Mouse (Mus musculus): ENCODE measurements at regions not wholly inside any gene's neighbourhood (a gene's known extent, or its start where the extent isn't known, plus 50 kb on each side); places are given as distances from the start of the nearest gene placed in this dataset.
A peak's percentile ranks its signal among the peaks of the same experiment; 100 is the strongest.

GRCm38 (mm10) chr8:41786952-41787861 is 370.3 kb upstream of the Frg1 start:
- no peak overlapping the region for H3K4me3 ChIP-seq (ENCODE audit: low read depth, low read length)
- H3K4me1 ChIP-seq (ENCODE audit: control insufficient read depth, insufficient read depth, low read length) = no peaks in the 10 kb centered on the region; the same call in 1 of the 2 replicates
- H3K4me2 ChIP-seq = no peak overlapping the region
- WGBS = 52% methylated on average over 9 of the region's 9 CpGs
- H3K27ac ChIP-seq (ENCODE audit: low read depth, low read length) = no peak overlapping the region
- no peaks in the 10 kb centered on the region for H3K36me3 ChIP-seq (ENCODE audit: control insufficient read depth, insufficient read depth, low read length)
- DNase-seq (ENCODE audit: low spot score, missing footprints) = no peak
- no peaks in the 10 kb centered on the region for H3K27me3 ChIP-seq (ENCODE audit: control insufficient read depth, insufficient read depth, low read length)
- H3K9me3 ChIP-seq (ENCODE audit: control insufficient read depth, low read length) = no peaks in the 10 kb centered on the region
- no peak overlapping the region for H3K9ac ChIP-seq (ENCODE audit: low read length)
- ATAC-seq (ENCODE audit: low FRiP score) = peak; percentile 57

- WGBS = 88% methylated on average over 2 of the region's 2 CpGs
- Histone ChIP-seq H3K36me3 (ENCODE audit: control insufficient read depth, insufficient read depth, low read length) (no peaks in the 10 kb centered on the region), H3K27ac (ENCODE audit: low read depth, low read length) (no peak overlapping the region), H3K27me3 (ENCODE audit: control insufficient read depth, insufficient read depth, low read length) (no peaks in the 10 kb centered on the region), H3K4me2 (no peak overlapping the region), H3K9me3 (ENCODE audit: control insufficient read depth, low read length) (no peaks in the 10 kb centered on the region), H3K4me3 (ENCODE audit: low read depth, low read length) (no peak overlapping the region), H3K9ac (ENCODE audit: low read length) (no peak overlapping the region), H3K4me1 (ENCODE audit: control insufficient read depth, insufficient read depth, low read length) (no peaks in the 10 kb centered on the region; the same call in 1 of the 2 replicates)
- no peak for ATAC-seq (ENCODE audit: low FRiP score)
- no peak for DNase-seq (ENCODE audit: low spot score, missing footprints)
Measured at GRCm38 (mm10) chr8:41785977-41786376, 369.1 kb upstream of the Frg1 start.

GRCm38 (mm10) chr8:41782837-41783236 is 366.0 kb upstream of the Frg1 start:
- 75% methylated on average over 1 of the region's 1 CpGs for WGBS
- Histone ChIP-seq H3K4me1 (ENCODE audit: control insufficient read depth, insufficient read depth, low read length) (no peaks in the 10 kb centered on the region; the same call in 1 of the 2 replicates), H3K9me3 (ENCODE audit: control insufficient read depth, low read length) (no peaks in the 10 kb centered on the region), H3K27ac (ENCODE audit: low read depth, low read length) (no peak overlapping the region), H3K4me3 (ENCODE audit: low read depth, low read length) (no peak overlapping the region), H3K27me3 (ENCODE audit: control insufficient read depth, insufficient read depth, low read length) (no peaks in the 10 kb centered on the region), H3K36me3 (ENCODE audit: control insufficient read depth, insufficient read depth, low read length) (no peaks in the 10 kb centered on the region), H3K9ac (ENCODE audit: low read length) (no peak overlapping the region), H3K4me2 (no peak overlapping the region)
- ATAC-seq (ENCODE audit: low FRiP score) = no peak
- DNase-seq (ENCODE audit: low spot score, missing footprints) = no peak

GRCm38 (mm10) chr8:41779459-41779858 is 362.6 kb upstream of the Frg1 start:
- H3K4me2 ChIP-seq = no peak overlapping the region
- H3K4me1 ChIP-seq (ENCODE audit: control insufficient read depth, insufficient read depth, low read length) = no peaks in the 10 kb centered on the region
- H3K9me3 ChIP-seq (ENCODE audit: control insufficient read depth, low read length) = no peaks in the 10 kb centered on the region
- no peak for DNase-seq (ENCODE audit: low spot score, missing footprints)
- H3K9ac ChIP-seq (ENCODE audit: low read length) = no peak overlapping the region
- H3K27ac ChIP-seq (ENCODE audit: low read depth, low read length) = no peak overlapping the region
- no peak overlapping the region for H3K4me3 ChIP-seq (ENCODE audit: low read depth, low read length)
- no peak for ATAC-seq (ENCODE audit: low FRiP score)
- no peaks in the 10 kb centered on the region for H3K36me3 ChIP-seq (ENCODE audit: control insufficient read depth, insufficient read depth, low read length)
- H3K27me3 ChIP-seq (ENCODE audit: control insufficient read depth, insufficient read depth, low read length) = no peaks in the 10 kb centered on the region
- WGBS = 93% methylated on average over 3 of the region's 3 CpGs

GRCm38 (mm10) chr8:41771729-41772128 is 354.9 kb upstream of the Frg1 start:
- ATAC-seq (ENCODE audit: low FRiP score) = 0 out of 2 replicates have a peak, but pooled peaks have one; percentile 24
- Histone ChIP-seq H3K9me3 (ENCODE audit: control insufficient read depth, low read length) (no peaks in the 10 kb centered on the region), H3K9ac (ENCODE audit: low read length) (no peak overlapping the region), H3K27me3 (ENCODE audit: control insufficient read depth, insufficient read depth, low read length) (no peaks in the 10 kb centered on the region), H3K4me1 (ENCODE audit: control insufficient read depth, insufficient read depth, low read length) (no peaks in the 10 kb centered on the region), H3K27ac (ENCODE audit: low read depth, low read length) (no peak overlapping the region), H3K4me2 (no peak overlapping the region), H3K4me3 (ENCODE audit: low read depth, low read length) (no peak overlapping the region), H3K36me3 (ENCODE audit: control insufficient read depth, insufficient read depth, low read length) (no peaks in the 10 kb centered on the region)
- WGBS = 79% methylated on average over 4 of the region's 4 CpGs
- DNase-seq (ENCODE audit: low spot score, missing footprints) = no peak

- no peak overlapping the region for H3K4me2 ChIP-seq
- no peak overlapping the region for H3K4me3 ChIP-seq (ENCODE audit: low read depth, low read length)
- H3K9ac ChIP-seq (ENCODE audit: low read length) = no peak overlapping the region
- DNase-seq (ENCODE audit: low spot score, missing footprints) (no peak), ATAC-seq (ENCODE audit: low FRiP score) (no peak)
- no peak overlapping the region for H3K27ac ChIP-seq (ENCODE audit: low read depth, low read length)
- no peaks in the 10 kb centered on the region for H3K9me3 ChIP-seq (ENCODE audit: control insufficient read depth, low read length)
- H3K36me3 ChIP-seq (ENCODE audit: control insufficient read depth, insufficient read depth, low read length) = no peaks in the 10 kb centered on the region
- no peaks in the 10 kb centered on the region for H3K4me1 ChIP-seq (ENCODE audit: control insufficient read depth, insufficient read depth, low read length)
- no peaks in the 10 kb centered on the region for H3K27me3 ChIP-seq (ENCODE audit: control insufficient read depth, insufficient read depth, low read length)
- 92% methylated on average over 1 of the region's 1 CpGs for WGBS
Measured at GRCm38 (mm10) chr8:41753481-41753880, 336.6 kb upstream of the Frg1 start.

- H3K36me3 ChIP-seq (ENCODE audit: control insufficient read depth, insufficient read depth, low read length) = no peaks in the 10 kb centered on the region
- no peak for DNase-seq (ENCODE audit: low spot score, missing footprints)
- no peak overlapping the region for H3K4me2 ChIP-seq
- no peak overlapping the region for H3K27ac ChIP-seq (ENCODE audit: low read depth, low read length)
- no peaks in the 10 kb centered on the region for H3K27me3 ChIP-seq (ENCODE audit: control insufficient read depth, insufficient read depth, low read length)
- H3K4me3 ChIP-seq (ENCODE audit: low read depth, low read length) = no peak overlapping the region
- no peak overlapping the region for H3K9ac ChIP-seq (ENCODE audit: low read length)
- H3K4me1 ChIP-seq (ENCODE audit: control insufficient read depth, insufficient read depth, low read length) = no peaks in the 10 kb centered on the region
- no peak for ATAC-seq (ENCODE audit: low FRiP score)
- no peaks in the 10 kb centered on the region for H3K9me3 ChIP-seq (ENCODE audit: control insufficient read depth, low read length)
- 87% methylated on average over 2 of the region's 2 CpGs for WGBS
Measured at GRCm38 (mm10) chr8:41752641-41753040, 335.8 kb upstream of the Frg1 start.

GRCm38 (mm10) chr8:41747024-41747423 is 330.1 kb upstream of the Frg1 start:
- H3K9me3 ChIP-seq (ENCODE audit: control insufficient read depth, low read length) = no peaks in the 10 kb centered on the region
- no peaks in the 10 kb centered on the region for H3K27me3 ChIP-seq (ENCODE audit: control insufficient read depth, insufficient read depth, low read length)
- no peaks in the 10 kb centered on the region for H3K36me3 ChIP-seq (ENCODE audit: control insufficient read depth, insufficient read depth, low read length)
- no peak overlapping the region for H3K4me2 ChIP-seq
- no peak for ATAC-seq (ENCODE audit: low FRiP score)
- H3K9ac ChIP-seq (ENCODE audit: low read length) = no peak overlapping the region
- no peak for DNase-seq (ENCODE audit: low spot score, missing footprints)
- H3K27ac ChIP-seq (ENCODE audit: low read depth, low read length) = no peak overlapping the region
- no peak overlapping the region for H3K4me3 ChIP-seq (ENCODE audit: low read depth, low read length)
- WGBS = 91% methylated on average over 6 of the region's 6 CpGs
- peaks cover 3% of the 10 kb centered on the region; the same call in 1 of the 2 replicates for H3K4me1 ChIP-seq (ENCODE audit: control insufficient read depth, insufficient read depth, low read length)

GRCm38 (mm10) chr8:41742796-41743670 is 326.2 kb upstream of the Frg1 start:
- Histone ChIP-seq H3K4me2 (no peak overlapping the region), H3K9me3 (ENCODE audit: control insufficient read depth, low read length) (no peaks in the 10 kb centered on the region), H3K9ac (ENCODE audit: low read length) (peak overlapping the region; percentile 20; the same call in 1 of the 2 replicates), H3K27me3 (ENCODE audit: control insufficient read depth, insufficient read depth, low read length) (no peaks in the 10 kb centered on the region), H3K27ac (ENCODE audit: low read depth, low read length) (no peak overlapping the region), H3K36me3 (ENCODE audit: control insufficient read depth, insufficient read depth, low read length) (no peaks in the 10 kb centered on the region), H3K4me3 (ENCODE audit: low read depth, low read length) (no peak overlapping the region), H3K4me1 (ENCODE audit: control insufficient read depth, insufficient read depth, low read length) (peaks cover 3% of the 10 kb centered on the region; the same call in 1 of the 2 replicates)
- peak; percentile 82; the same call in 1 of the 2 replicates for ATAC-seq (ENCODE audit: low FRiP score)
- WGBS = 52% methylated on average over 11 of the region's 11 CpGs
- peak; percentile 87 for DNase-seq (ENCODE audit: low spot score, missing footprints)

All from midbrain, embryonic 11.5 days (tissue).